Mouse (Mus musculus): ENCODE results near the gene Olfr60.

GRCm38 (mm10) chr7:140361571-140361970, at the start of gene Olfr60:
- TF ChIP-seq CTCF (IDR thresholded peaks at IDR 0.05; ENCODE audit: low read depth, low read length) (no peak), GATA1 (IDR thresholded peaks at IDR 0.05; ENCODE audit: borderline replicate concordance, low read length) (no peak)

Measured in G1E (cell line).